Mouse (Mus musculus) thymus, postnatal 0 days (tissue): ENCODE measurements around the gene Haao. TPM values are rescaled to one million over a fixed set of nuclear protein-coding genes. Genes with fewer than 3 reads are reported as not detected.
"Not testable (repeated sequence)": the region's sequence is repeated elsewhere in the genome, so short reads cannot be mapped to it uniquely, and the experiment has no call there.

Experiments used
- DNase-seq: peaks from one replicate; pipeline ENCODE4 v3.0.0-alpha.2; 2015; ENCODE audit warnings: low spot score
- polyA plus RNA-seq: library from polyadenylated mRNA; unstranded; fragments of >200 nt; fragmentation: Nextera tagmentation; extraction: Ambion mirVana; gene quantifications from 2 replicates; pipeline ENCODE4 v1.2.1, GENCODE M21; 2015

Haao gene
- polyA plus RNA-seq, 1 experiment from 2014 or later = 5.6 TPM

GRCm38 (mm10) chr17:83866582-83866981 is 18.8 kb upstream of the Haao start:
- DNase-seq = no peak

GRCm38 (mm10) chr17:83865366-83865765 is 17.6 kb upstream of the Haao start:
- DNase-seq = no peak

GRCm38 (mm10) chr17:83862134-83862881 is 14.5 kb upstream of the Haao start:
- peak; percentile 67 for DNase-seq

- peak; percentile 95 for DNase-seq
Observed at GRCm38 (mm10) chr17:83861444-83862133, 13.8 kb upstream of the Haao start.

- DNase-seq = not testable (repeated sequence)
Observed at GRCm38 (mm10) chr17:83860968-83861367, 13.2 kb upstream of the Haao start.

GRCm38 (mm10) chr17:83860224-83860623 is 12.5 kb upstream of the Haao start:
- DNase-seq = no peak

- no peak for DNase-seq
Observed at GRCm38 (mm10) chr17:83859639-83860038, 11.9 kb upstream of the Haao start.

GRCm38 (mm10) chr17:83858413-83858812 is 10.7 kb upstream of the Haao start:
- no peak for DNase-seq

GRCm38 (mm10) chr17:83854284-83854918 is 6.6 kb upstream of the Haao start:
- peak; percentile 80 for DNase-seq

GRCm38 (mm10) chr17:83853831-83854230 is 6.1 kb upstream of the Haao start:
- DNase-seq = no peak

GRCm38 (mm10) chr17:83850864-83851263 is 3.1 kb upstream of the Haao start:
- no peak for DNase-seq

GRCm38 (mm10) chr17:83850458-83850857 is 2.7 kb upstream of the Haao start:
- DNase-seq = peak; percentile 84

- no peak for DNase-seq
Observed at GRCm38 (mm10) chr17:83849717-83850116, 2.0 kb upstream of the Haao start.

- no peak for DNase-seq
Observed at GRCm38 (mm10) chr17:83849081-83849675, 1.4 kb upstream of the Haao start.

GRCm38 (mm10) chr17:83848482-83848881 is 719 bp upstream of the Haao start:
- DNase-seq = peak; percentile 42

- no peak for DNase-seq
Observed at GRCm38 (mm10) chr17:83847100-83847499, 663 bp downstream of the Haao start.

- peak; percentile 44 for DNase-seq
Observed at GRCm38 (mm10) chr17:83846301-83847021, 1.3 kb downstream of the Haao start.

GRCm38 (mm10) chr17:83845538-83845937 is 2.2 kb downstream of the Haao start:
- DNase-seq = no peak

GRCm38 (mm10) chr17:83843780-83844179 is 4.0 kb downstream of the Haao start:
- DNase-seq = no peak

GRCm38 (mm10) chr17:83841011-83841410 is 6.8 kb downstream of the Haao start:
- DNase-seq = no peak

GRCm38 (mm10) chr17:83839132-83839531 is 8.6 kb downstream of the Haao start:
- no peak for DNase-seq
